Mouse (Mus musculus) megakaryocyte, adult 5-6 weeks (primary cell): Measurements from ENCODE around the gene Zscan12. TPM values are rescaled to one million over a fixed set of nuclear protein-coding genes. Genes with fewer than 3 reads are reported as not detected.

Experiments
- ATAC-seq: 2 replicates; pipeline ENCODE4 v1.8.0; 2016; ENCODE audit warnings: mild to moderate bottlenecking, inconsistent platforms; ENCODE audit not compliant: poor library complexity, severe bottlenecking
- total RNA-seq, 2 experiments: library from RNA; stranded (forward) in 1 of 2; stranded (reverse) in 1 of 2; fragments of 153-499, 151-499 nt in 1 of 2; fragments of 221-1000, 200-1000 nt in 1 of 2; gene quantifications; 2 replicates each; pipeline versions ENCODE4 v1.2.3 to v1.2.4; 2015 to 2017

Gene Zscan12
- total RNA-seq, 2 experiments from 2014 or later: 4.4 to 5.6 TPM

DNA sequence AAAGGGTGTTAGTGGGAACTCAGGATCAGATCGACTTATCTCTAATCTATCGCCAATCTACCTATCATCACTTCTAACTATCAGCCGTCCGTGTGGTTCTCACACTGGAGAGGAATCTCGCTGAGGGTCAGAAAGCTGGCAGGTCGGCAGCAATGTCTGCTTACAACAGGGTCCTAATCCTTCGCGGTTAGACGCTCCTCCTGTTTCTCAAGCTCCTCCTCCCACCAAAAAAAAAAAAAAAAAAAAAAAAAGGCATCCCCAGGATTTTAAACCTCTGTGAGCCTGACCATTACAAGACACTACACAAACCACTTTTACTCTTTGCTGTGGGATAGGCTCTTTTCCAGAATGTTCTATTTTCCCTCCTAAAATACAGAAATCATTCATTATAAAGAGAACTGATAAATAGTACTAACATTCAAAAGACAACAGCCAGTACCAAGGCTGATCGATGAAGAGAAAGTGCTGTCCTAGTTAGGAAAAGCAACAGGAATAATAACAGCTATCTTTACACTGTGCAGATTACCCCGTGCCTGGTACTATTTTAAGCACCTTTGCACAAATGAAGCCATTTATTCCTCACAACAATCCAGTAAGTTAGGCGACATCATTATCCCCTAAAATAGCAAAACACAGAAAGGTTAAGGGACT lies 39.1 kb downstream of the Zscan12 start:
- ATAC-seq: no peak

DNA sequence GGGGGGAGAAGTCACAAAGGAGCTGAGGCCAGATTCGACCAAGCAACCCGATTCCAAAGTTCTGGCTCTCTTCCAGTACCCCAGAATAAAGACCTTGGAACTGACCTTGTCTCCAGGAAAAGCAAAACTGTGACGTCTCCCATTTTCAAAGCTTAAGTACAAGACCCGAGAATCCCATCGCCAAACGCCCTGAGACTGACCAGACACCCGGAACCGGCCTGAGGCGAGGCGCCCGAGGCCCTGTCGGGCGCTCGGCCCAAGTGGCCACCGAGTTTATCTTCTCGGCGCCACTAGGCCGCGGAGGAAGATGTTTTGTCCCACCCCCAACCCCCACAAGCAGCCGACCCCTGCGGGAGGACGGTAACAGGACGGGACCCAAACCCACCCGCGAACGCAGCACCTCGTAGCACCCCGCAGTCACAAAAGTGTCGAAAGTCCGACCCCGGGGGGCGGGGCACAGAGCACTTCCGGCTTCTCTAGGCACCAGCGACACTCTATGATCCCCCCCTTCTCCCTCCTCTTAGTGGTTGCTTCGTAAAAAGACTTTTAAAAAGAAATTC lies 39.7 kb downstream of the Zscan12 start, which contains the start of gene Zkscan3:
Gene Zkscan3 (minus strand): TSS at position 469 of the 560 bp plus-strand sequence.
- ATAC-seq: peak; percentile 100

DNA sequence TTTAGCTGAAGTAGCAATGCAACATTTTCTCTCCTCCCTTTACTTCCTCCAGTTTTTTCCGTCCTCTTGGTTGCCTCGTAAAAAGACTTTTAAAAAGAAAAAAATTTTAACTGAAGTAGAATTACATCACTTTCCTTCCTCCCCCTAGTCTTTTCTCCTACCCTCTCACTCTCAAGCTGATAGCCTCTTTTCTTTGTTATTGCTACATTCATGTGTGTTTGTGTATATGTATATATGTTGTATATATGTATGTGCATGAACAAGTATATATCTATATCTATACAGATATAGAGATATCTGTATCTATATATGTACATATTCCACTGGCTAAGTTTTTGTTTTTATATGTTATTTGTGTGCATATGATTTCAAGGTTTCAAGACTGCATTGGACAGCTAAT lies 40.2 kb downstream of the Zscan12 start:
- peak; percentile 13; the same call in 1 of the 2 replicates for ATAC-seq

DNA sequence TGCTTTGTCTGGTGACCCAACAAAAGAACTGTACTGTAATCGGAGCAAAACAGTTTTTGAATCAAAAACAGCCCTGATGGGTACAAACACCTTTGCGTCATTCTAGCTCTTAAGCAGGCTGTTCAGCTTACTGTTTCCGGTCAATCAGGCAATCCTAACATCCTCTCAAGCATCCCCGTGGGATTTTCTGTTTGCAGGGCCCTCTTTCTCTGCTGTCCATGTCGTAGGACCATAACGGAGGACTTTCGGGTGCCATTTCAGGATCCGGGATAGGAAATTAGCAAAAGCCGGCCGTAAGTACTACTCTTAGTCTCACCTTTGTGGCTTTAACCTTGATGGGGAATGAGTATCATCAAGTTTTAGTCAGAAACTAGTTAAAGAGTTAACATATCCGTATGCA lies 44.7 kb downstream of the Zscan12 start:
- no peak for ATAC-seq

DNA sequence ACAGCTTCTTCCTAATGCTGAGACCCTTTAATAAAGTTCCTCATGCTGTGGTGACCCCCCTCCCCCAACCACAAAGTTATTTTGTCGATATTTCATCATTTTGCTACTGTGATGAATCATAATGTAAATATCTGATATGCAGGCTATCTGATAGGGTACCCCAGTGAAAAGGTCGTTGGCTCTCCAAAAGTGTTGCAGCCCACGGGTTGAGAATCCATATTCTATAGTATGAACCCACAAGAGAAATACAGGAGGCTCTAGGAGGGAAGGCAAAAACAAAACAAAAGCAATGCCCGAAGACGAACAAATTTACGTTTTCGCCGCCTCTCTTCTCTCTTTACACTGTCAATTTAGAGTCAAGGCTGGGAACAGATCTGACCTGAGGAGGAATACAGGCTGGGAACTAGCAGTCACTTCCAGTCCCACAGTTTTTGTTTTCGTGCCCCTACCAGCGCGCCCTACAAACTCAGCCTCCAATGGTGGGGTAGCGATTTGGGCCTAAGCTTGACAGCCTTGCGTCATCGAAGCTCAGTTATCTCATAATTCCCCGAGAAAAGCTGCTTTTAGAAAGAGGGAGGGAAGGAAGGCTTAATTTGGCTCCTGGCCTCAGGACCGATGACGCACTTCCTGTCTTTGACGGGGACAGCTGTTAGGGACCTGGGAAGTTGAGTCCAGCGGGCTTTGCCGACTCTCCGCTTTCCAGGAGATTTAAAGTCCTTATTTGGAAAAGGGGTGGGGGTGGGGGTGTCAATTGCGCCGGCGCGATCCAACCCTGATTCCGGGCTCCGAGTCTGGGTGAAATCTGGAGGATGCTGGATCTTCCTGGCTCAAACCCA lies 45.6 kb downstream of the Zscan12 start:
- ATAC-seq: peak; percentile 93

DNA sequence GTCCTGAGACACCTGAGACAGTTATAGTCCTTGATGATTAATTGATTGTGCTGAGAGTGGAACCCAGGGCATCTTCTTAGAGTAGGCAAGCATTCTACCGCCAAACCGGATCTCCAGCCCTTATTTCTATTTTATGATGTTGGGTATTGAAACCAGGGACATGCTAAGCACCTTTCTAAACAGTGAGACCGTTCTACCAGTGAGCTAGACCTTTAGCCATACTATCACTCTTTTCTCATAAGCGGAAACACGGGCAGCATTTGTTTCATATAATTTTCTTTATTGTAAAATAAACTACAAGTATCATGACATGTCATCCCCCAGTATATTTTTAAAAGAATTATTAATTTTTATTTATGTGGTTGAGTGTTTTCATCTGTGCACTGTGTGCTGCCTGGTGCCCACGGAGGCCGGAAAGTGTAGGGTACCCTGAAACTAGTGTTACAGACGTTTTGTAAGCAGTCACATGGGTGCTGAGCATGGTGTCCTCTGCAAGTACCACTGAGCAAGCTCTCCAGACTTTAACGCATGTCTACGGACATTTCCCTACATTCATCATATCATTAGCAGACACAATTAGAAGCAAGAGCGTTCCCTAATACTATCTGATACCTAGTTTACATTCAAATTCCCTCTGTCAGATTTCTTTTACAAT lies 46.3 kb downstream of the Zscan12 start:
- ATAC-seq: 0 out of 2 replicates have a peak, but pooled peaks have one; percentile 8

DNA sequence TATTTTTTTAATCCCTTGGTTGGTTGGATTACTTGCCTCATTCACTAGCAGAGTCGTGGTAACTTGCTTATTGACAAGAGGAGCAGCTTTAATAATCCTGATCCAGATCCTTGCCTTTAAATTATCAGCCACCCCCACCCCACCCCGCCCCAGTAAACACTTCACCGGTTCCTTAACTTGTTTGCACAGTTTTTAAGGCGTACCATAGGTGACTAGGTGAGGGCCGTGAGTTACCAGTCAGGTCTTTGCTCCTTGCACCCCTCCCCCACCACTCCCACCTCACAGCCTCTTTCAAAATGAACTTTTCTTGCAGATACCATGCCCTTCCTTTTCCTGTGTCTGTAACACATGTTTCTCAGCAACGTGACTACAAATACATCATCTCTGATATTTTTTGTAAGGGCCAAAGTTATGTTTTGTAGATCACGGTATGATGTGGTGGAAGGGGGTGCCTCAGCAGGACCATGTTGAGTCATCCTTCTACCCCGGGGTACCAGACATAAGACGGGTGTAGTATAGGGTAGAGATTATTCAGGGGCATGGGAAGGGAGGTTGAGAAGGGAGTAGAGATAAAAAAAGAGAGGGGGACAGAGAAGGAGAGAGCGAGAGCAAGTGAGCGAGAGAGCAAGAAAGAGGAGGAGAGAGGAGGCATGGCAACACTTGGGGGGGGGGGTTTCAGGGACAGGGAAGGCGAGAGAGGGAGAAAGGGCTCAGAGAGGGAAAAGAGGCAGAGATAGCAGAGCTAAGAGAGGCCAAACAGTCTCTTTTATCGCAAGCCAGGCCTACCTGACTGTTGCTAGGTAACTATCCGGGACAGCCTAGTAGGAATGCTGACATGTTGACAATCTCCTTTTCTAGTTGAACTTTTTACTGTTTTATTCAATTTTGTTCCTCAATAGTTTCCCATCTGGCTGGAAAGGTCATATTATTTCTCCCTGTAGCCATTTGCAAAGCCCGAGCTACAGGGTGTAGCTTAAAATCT lies 51.9 kb downstream of the Zscan12 start:
- ATAC-seq: no peak

DNA sequence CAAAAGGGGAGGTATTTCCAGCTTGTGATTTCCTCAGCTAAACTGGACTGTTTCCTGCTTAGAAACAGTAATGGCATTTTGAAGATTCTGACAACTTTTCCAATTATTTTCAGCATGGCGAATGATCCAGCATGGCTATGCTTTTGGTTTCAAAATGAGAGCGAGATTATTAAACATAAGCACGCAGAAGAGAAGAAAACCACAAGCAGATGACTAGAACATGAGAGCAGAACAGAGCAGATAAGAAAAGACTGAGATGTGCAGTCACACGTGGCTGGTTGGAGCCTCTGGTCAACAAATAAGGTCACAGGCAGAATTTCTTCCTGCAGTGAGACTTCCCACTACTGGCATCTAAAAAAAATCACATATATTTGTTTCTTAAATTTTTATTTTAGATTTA lies 52.6 kb downstream of the Zscan12 start:
- ATAC-seq: no peak

DNA sequence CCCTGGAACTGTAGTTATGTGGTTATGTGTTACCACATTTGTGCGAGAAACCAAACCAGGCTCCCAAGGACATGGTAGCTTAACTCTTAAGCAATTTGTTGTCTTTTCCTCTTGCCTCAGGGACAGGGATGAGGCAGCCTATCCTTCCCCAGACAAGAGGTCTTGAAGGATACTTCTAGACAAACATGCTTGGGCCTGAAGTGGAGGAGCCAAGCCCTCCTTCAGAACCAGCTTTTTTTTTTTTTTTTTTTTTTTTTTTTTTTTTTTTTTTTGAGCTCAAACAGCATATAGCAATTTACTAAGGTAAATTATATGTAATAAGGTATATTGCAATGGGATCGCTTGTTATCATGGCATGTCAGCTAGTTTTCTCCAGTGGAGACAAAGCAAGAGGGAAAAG lies 53.1 kb downstream of the Zscan12 start:
- no peak for ATAC-seq

DNA sequence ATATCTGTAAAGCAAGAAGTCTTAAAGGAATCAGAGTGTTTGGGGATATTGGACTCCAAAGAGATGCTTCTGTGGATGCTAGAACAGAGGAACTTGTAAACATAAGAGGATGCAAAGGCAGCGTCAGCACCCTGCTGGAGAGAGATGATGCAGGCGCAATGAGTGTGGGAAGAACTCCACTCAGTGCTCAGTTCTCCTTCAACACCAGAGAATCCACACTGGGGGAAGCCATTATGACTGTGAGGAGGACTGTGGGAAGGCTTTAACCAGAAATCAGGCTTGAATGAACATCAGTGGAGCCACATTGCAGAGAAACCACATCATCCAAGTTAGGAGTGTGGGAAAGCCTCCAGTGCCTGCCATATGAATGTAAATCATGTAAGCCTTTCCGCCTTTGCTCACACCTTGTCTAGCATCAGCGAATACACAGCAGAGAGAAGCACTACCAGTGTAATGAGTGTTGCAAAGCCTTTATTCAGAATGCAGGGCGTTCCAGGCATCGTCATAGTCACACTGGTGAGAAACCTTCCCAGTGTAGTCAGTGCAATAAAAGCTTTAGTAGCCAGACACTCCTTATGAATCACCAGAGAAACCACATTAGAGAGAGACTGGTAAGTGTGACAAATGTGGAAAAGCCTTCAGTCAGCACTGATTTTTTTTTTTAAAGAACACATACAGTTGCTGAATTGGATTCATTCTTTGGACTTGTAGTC lies 54.8 kb downstream of the Zscan12 start:
- ATAC-seq: no peak

DNA sequence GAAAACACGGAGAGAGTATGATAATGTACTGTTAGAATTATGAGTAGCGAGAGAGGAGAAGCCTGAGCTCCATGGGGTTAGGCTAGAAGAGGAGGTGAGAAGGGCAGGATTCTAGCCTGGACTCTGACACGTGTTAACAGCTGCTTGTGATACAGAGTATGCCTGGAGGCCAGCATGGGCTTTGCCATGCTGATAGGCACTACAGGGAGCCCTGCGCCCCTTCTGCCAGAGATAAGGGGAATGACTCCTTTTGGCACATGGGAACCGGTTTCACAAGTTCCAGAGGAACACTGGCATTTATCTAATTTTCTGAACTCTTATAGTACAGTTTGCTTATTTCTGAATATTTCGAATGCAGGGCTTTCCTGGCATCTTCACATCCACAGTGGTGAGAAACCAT lies 56.2 kb downstream of the Zscan12 start:
- no peak for ATAC-seq

Other genes starting within 250 kb of the Zscan12 start
- gene Olfr263, start 233.2 kb upstream of the Zscan12 start, total RNA-seq (2015): not detected in 2 replicates
- gene Olfr263, start 233.2 kb upstream of the Zscan12 start, total RNA-seq (2017): not detected in 2 replicates
- gene Olfr1368, start 217.0 kb upstream of the Zscan12 start, total RNA-seq (2015): not detected in 2 replicates
- not detected in 2 replicates for gene Olfr1368, start 217.0 kb upstream of the Zscan12 start, total RNA-seq (2017)
- gene Trim27, start 183.4 kb upstream of the Zscan12 start, total RNA-seq (2015): 47.7 and 50.6 TPM in 2 replicates
- gene Trim27, start 183.4 kb upstream of the Zscan12 start, total RNA-seq (2017): 79.9 and 84.0 TPM in 2 replicates
- not detected in 2 replicates for gene Gpx5, start 70.1 kb upstream of the Zscan12 start, total RNA-seq (2015)
- gene Gpx5, start 70.1 kb upstream of the Zscan12 start, total RNA-seq (2017): not detected in 2 replicates
- not detected in 2 replicates for gene Gpx6, start 50.7 kb upstream of the Zscan12 start, total RNA-seq (2015)
- not detected in 2 replicates for gene Gpx6, start 50.7 kb upstream of the Zscan12 start, total RNA-seq (2017)
- not detected in 2 replicates for gene Olfr1367, start 15.9 kb upstream of the Zscan12 start, total RNA-seq (2015)
- not detected in 2 replicates for gene Olfr1367, start 15.9 kb upstream of the Zscan12 start, total RNA-seq (2017)
- gene Zkscan3, start 39.9 kb downstream of the Zscan12 start, total RNA-seq (2015): 33.5 and 36.6 TPM in 2 replicates
- 26.8 and 29.7 TPM in 2 replicates for gene Zkscan3, start 39.9 kb downstream of the Zscan12 start, total RNA-seq (2017)
- gene Pgbd1, start 78.2 kb downstream of the Zscan12 start, total RNA-seq (2015): 0.30 TPM in 1 of 2 replicates, not detected in the other
- gene Pgbd1, start 78.2 kb downstream of the Zscan12 start, total RNA-seq (2017): 0.33 TPM in 1 of 2 replicates, not detected in the other
- gene Zscan26, start 90.9 kb downstream of the Zscan12 start, total RNA-seq (2015): 24.2 and 25.3 TPM in 2 replicates
- 26.9 and 27.2 TPM in 2 replicates for gene Zscan26, start 90.9 kb downstream of the Zscan12 start, total RNA-seq (2017)
- 0.16 and 1.1 TPM in 2 replicates for gene Nkapl, start 105.7 kb downstream of the Zscan12 start, total RNA-seq (2015)
- 1.2 and 1.3 TPM in 2 replicates for gene Nkapl, start 105.7 kb downstream of the Zscan12 start, total RNA-seq (2017)
- 0.09 and 0.16 TPM in 2 replicates for gene Zkscan4, start 116.1 kb downstream of the Zscan12 start, total RNA-seq (2015)
- 0.44 TPM in 1 of 2 replicates, not detected in the other for gene Zkscan4, start 116.1 kb downstream of the Zscan12 start, total RNA-seq (2017)
- gene Gm10065, start 116.6 kb downstream of the Zscan12 start, total RNA-seq (2015): not detected in 2 replicates
- gene Gm10065, start 116.6 kb downstream of the Zscan12 start, total RNA-seq (2017): not detected in 2 replicates
- 0.09 and 0.56 TPM in 2 replicates for gene AK157302, start 132.4 kb downstream of the Zscan12 start, total RNA-seq (2015)
- gene AK157302, start 132.4 kb downstream of the Zscan12 start, total RNA-seq (2017): 0.20 TPM in 1 of 2 replicates, not detected in the other
- gene Gm11273, start 138.6 kb downstream of the Zscan12 start, total RNA-seq (2015): 7.8 and 10.7 TPM in 2 replicates
- gene Gm11273, start 138.6 kb downstream of the Zscan12 start, total RNA-seq (2017): 4.3 and 5.2 TPM in 2 replicates
- 7.0 and 7.1 TPM in 2 replicates for gene Zkscan8, start 168.3 kb downstream of the Zscan12 start, total RNA-seq (2015)
- 4.4 and 4.9 TPM in 2 replicates for gene Zkscan8, start 168.3 kb downstream of the Zscan12 start, total RNA-seq (2017)
- not detected in 2 replicates for gene Olfr1366, start 180.0 kb downstream of the Zscan12 start, total RNA-seq (2015)
- not detected in 2 replicates for gene Olfr1366, start 180.0 kb downstream of the Zscan12 start, total RNA-seq (2017)
- gene Olfr1535, start 197.1 kb downstream of the Zscan12 start, total RNA-seq (2015): not detected in 2 replicates
- gene Olfr1535, start 197.1 kb downstream of the Zscan12 start, total RNA-seq (2017): not detected in 2 replicates
- gene Olfr1364, start 218.9 kb downstream of the Zscan12 start, total RNA-seq (2015): not detected in 2 replicates
- gene Olfr1364, start 218.9 kb downstream of the Zscan12 start, total RNA-seq (2017): not detected in 2 replicates